ENCODE assay signal across 8 mouse cellular contexts in the genomic region with DNA sequence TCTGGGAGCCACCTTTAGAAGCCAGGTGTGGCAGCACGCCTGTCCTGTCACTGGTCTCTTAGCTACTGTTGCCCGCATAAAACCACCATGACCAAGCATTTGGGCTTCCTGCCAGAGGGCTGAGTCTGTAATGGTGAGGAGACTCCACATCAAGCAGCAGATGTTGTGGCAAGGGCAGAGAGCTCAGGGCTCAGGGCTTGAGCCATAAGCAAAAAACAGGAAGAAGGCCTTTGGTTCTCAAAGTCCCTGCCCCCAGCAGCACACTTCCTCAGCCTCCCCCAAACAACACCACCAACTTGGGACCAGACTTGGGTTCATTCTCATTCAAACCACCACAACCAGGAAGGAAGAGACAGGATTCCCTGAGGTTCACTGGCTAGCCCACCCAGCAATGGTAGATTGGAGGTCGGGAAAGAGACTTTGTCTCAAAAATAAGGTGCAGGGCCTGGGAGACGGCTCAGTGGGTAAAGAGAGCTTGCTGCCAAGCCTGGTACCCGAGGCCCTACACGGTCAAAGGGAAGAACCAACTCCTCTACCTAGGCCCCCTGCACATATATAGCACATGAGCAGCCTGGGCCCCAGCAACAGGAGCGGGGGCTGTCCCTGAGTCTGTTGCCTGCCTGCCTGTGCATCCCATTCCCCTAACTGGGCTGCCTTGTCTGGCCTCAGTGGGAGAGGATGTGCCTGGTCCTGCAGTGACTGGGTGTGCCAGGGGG. TPM values are rescaled to one million over a fixed set of nuclear protein-coding genes. Genes with fewer than 3 reads are reported as not detected.
DNase-seq lines count a peak whose midpoint lies in the region; ATAC-seq and TF ChIP-seq lines count a peak whose summit lies in the region.

No protein-coding gene starts in this region.

- TF ChIP-seq CTCF in layer of hippocampus, adult 2 months (conservative IDR thresholded peaks at IDR 0.05), result no peak
- no peak for TF ChIP-seq CTCF in MEL (IDR thresholded peaks at IDR 0.05 in 2 of 3, conservative IDR thresholded peaks at IDR 0.05 in 1 of 3; ENCODE audit: control insufficient read depth in 1 of 3, insufficient read depth in 1 of 3, low read depth in 2 of 3, low read length in 3 of 3, poor library complexity in 1 of 3, severe bottlenecking in 1 of 3)
- no peak for TF ChIP-seq CTCF in stomach, postnatal 0 days (IDR thresholded peaks at IDR 0.05; ENCODE audit: low read depth)

- no peaks in the 10 kb centered on the region for H3K9me3 ChIP-seq in MEL (replicated peaks; ENCODE audit: insufficient read depth, low read length)
- no peaks in the 10 kb centered on the region for H3K9me3 ChIP-seq in embryonic facial prominence, embryonic 15.5 days (replicated peaks)
- H3K9me3 ChIP-seq in liver, embryonic 13.5 days (replicated peaks), result no peaks in the 10 kb centered on the region
- no peaks in the 10 kb centered on the region for H3K9me3 ChIP-seq in stomach, postnatal 0 days (ENCODE audit: control insufficient read depth, low read length)
- no peaks in the 10 kb centered on the region for H3K9me3 ChIP-seq in intestine, embryonic 16.5 days (ENCODE audit: control insufficient read depth, low read length)

- H3K36me3 ChIP-seq in MEL (ENCODE audit: control insufficient read depth in 1 of 2, insufficient read depth in 2 of 2, low read length in 2 of 2), result no peaks in the 10 kb centered on the region
- 0 out of 2 replicates have a peak, but pooled peaks cover 4% of the 10 kb centered on the region for H3K36me3 ChIP-seq in embryonic facial prominence, embryonic 15.5 days
- H3K36me3 ChIP-seq in liver, embryonic 13.5 days, result no peaks in the 10 kb centered on the region
- no peaks in the 10 kb centered on the region; the same call in 1 of the 2 replicates for H3K36me3 ChIP-seq in stomach, postnatal 0 days (ENCODE audit: control insufficient read depth, insufficient read depth, low read length)
- H3K36me3 ChIP-seq in intestine, embryonic 16.5 days (ENCODE audit: control insufficient read depth, insufficient read depth, low read length), result no peaks in the 10 kb centered on the region; the same call in 1 of the 2 replicates

- no peak for TF ChIP-seq RAD21 in MEL (IDR thresholded peaks at IDR 0.05; ENCODE audit: low read depth, low read length)

- no peak for TF ChIP-seq EP300 in MEL (IDR thresholded peaks at IDR 0.05; ENCODE audit: low read depth in 1 of 2, low read length in 2 of 2)
- no peak for TF ChIP-seq EP300 in stomach, postnatal 0 days (optimal IDR thresholded peaks at IDR 0.05)

- H3K27me3 ChIP-seq in MEL (ENCODE audit: control insufficient read depth in 1 of 2, insufficient read depth in 2 of 2, low read length in 2 of 2), result no peaks in the 10 kb centered on the region
- no peaks in the 10 kb centered on the region for H3K27me3 ChIP-seq in embryonic facial prominence, embryonic 15.5 days
- no peaks in the 10 kb centered on the region for H3K27me3 ChIP-seq in liver, embryonic 13.5 days
- no peaks in the 10 kb centered on the region for H3K27me3 ChIP-seq in stomach, postnatal 0 days (ENCODE audit: control insufficient read depth, insufficient read depth, low read length)
- H3K27me3 ChIP-seq in intestine, embryonic 16.5 days (replicated peaks; ENCODE audit: control insufficient read depth, insufficient read depth, low read length), result no peaks in the 10 kb centered on the region

- peak overlapping the region; percentile 56; the same call in 1 of the 2 replicates for H3K27ac ChIP-seq in layer of hippocampus, adult 2 months
- no peak overlapping the region for H3K27ac ChIP-seq in MEL (ENCODE audit: control insufficient read depth, low read depth, low read length)
- 0 out of 2 replicates have a peak overlapping the region, but pooled peaks have one; percentile 3 for H3K27ac ChIP-seq in embryonic facial prominence, embryonic 15.5 days (replicated peaks)
- peak overlapping the region; percentile 51; the same call in 1 of the 2 replicates for H3K27ac ChIP-seq in liver, embryonic 13.5 days
- no peak overlapping the region for H3K27ac ChIP-seq in stomach, postnatal 0 days (replicated peaks)
- no peak overlapping the region for H3K27ac ChIP-seq in intestine, embryonic 16.5 days (ENCODE audit: low read length)

- WGBS in embryonic facial prominence, embryonic 15.5 days, result 71% methylated on average over 7 of the region's 7 CpGs
- 39% methylated on average over 7 of the region's 7 CpGs for WGBS in liver, embryonic 13.5 days (ENCODE audit: insufficient replicate concordance)
- WGBS in stomach, postnatal 0 days, result 74% methylated on average over 7 of the region's 7 CpGs
- 75% methylated on average over 7 of the region's 7 CpGs for WGBS in intestine, embryonic 16.5 days

- ATAC-seq in embryonic facial prominence, embryonic 15.5 days (ENCODE audit: insufficient number of reproducible peaks, low FRiP score, low TSS enrichment, low read depth), result no peak
- no peak for ATAC-seq in liver, embryonic 13.5 days (ENCODE audit: low read depth)
- ATAC-seq in stomach, postnatal 0 days (ENCODE audit: low FRiP score, low TSS enrichment), result no peak
- no peak for ATAC-seq in intestine, embryonic 16.5 days

- no peak for DNase-seq in layer of hippocampus, adult 2 months (ENCODE audit: low spot score in 2 of 2)
- DNase-seq in layer of hippocampus, postnatal 36 days, result no peak
- peak; percentile 64 for DNase-seq in MEL (ENCODE audit: low read depth, low spot score)
- DNase-seq in liver, embryonic 13.5 days, result no peak
- peak; percentile 22 for DNase-seq in stomach, postnatal 0 days (ENCODE audit: low spot score)
- DNase-seq in urinary bladder, postnatal 36 days (ENCODE audit: low spot score in 2 of 2), result no peak

- H3K79me2 ChIP-seq in MEL (ENCODE audit: control insufficient read depth, insufficient read depth, low read length, poor library complexity), result no peaks in the 10 kb centered on the region

- TF ChIP-seq POLR2A in MEL (IDR thresholded peaks at IDR 0.05; ENCODE audit: control insufficient read depth in 1 of 2, insufficient read depth in 1 of 2, low read depth in 1 of 2, low read length in 2 of 2, poor library complexity in 1 of 2), result no peak

- no peak overlapping the region for H3K9ac ChIP-seq in MEL (ENCODE audit: control insufficient read depth, low read depth, low read length, poor library complexity, severe bottlenecking)
- no peak overlapping the region for H3K9ac ChIP-seq in embryonic facial prominence, embryonic 15.5 days
- H3K9ac ChIP-seq in liver, embryonic 13.5 days, result no peak overlapping the region
- H3K9ac ChIP-seq in stomach, postnatal 0 days (ENCODE audit: low read length), result no peak overlapping the region
- no peak overlapping the region for H3K9ac ChIP-seq in intestine, embryonic 16.5 days (ENCODE audit: low read depth, low read length)

- no peak overlapping the region for H3K4me2 ChIP-seq in embryonic facial prominence, embryonic 15.5 days (replicated peaks)
- no peak overlapping the region for H3K4me2 ChIP-seq in liver, embryonic 13.5 days
- H3K4me2 ChIP-seq in stomach, postnatal 0 days (replicated peaks; ENCODE audit: low read depth), result no peak overlapping the region
- H3K4me2 ChIP-seq in intestine, embryonic 16.5 days (ENCODE audit: low read depth, low read length), result no peak overlapping the region

- no peak overlapping the region for H3K4me3 ChIP-seq in layer of hippocampus, adult 2 months
- H3K4me3 ChIP-seq in MEL (ENCODE audit: control insufficient read depth in 1 of 2, insufficient read depth in 1 of 2, low read depth in 2 of 2, low read length in 2 of 2), result no peak overlapping the region
- H3K4me3 ChIP-seq in embryonic facial prominence, embryonic 15.5 days (replicated peaks), result no peak overlapping the region
- H3K4me3 ChIP-seq in liver, embryonic 13.5 days (replicated peaks), result no peak overlapping the region
- H3K4me3 ChIP-seq in stomach, postnatal 0 days (ENCODE audit: low read depth, low read length), result no peak overlapping the region
- H3K4me3 ChIP-seq in intestine, embryonic 16.5 days (ENCODE audit: low read length), result no peak overlapping the region

- peaks cover 0 to 9% of the 10 kb centered on the region in 2 experiments; a peak in 2 of 4 replicates for H3K4me1 ChIP-seq in MEL (ENCODE audit: control insufficient read depth in 1 of 2, insufficient read depth in 2 of 2, low read length in 2 of 2)
- 0 out of 2 replicates have a peak, but pooled peaks cover 5% of the 10 kb centered on the region for H3K4me1 ChIP-seq in embryonic facial prominence, embryonic 15.5 days
- H3K4me1 ChIP-seq in liver, embryonic 13.5 days (replicated peaks), result peaks cover 18% of the 10 kb centered on the region
- no peaks in the 10 kb centered on the region for H3K4me1 ChIP-seq in stomach, postnatal 0 days (replicated peaks; ENCODE audit: control insufficient read depth, insufficient read depth)
- no peaks in the 10 kb centered on the region for H3K4me1 ChIP-seq in intestine, embryonic 16.5 days (ENCODE audit: control insufficient read depth, insufficient read depth, low read length)

RNA-seq across cellular contexts. Expression of a gene that starts 11.4 kb away (rescaled TPM):
- 100 to 1,000 TPM; 115 to 120 TPM for total RNA-seq in layer of hippocampus, adult 2 months (2021)
- total RNA-seq in layer of hippocampus, postnatal 36 days (2021), result 100 to 1,000 TPM; 121 to 127 TPM
- 0.92 and 1.1 TPM in 2 replicates for total RNA-seq in MEL (2012; rRNA removed)
- polyA plus RNA-seq in MEL (2012; ENCODE audit: insufficient read depth in 1 of 2, insufficient read length in 2 of 2, low read depth in 1 of 2, low replicate concordance in 2 of 2, missing spikeins in 1 of 2), result 1 to 10 TPM in 1 of 2 experiments, not detected in 1; 3.0 TPM
- 35.2 and 37.2 TPM in 2 replicates for polyA plus RNA-seq in embryonic facial prominence, embryonic 15.5 days (2015; fragmentation: Nextera tagmentation; extraction: Ambion mirVana)
- 1.7 and 2.1 TPM in 2 replicates for polyA plus RNA-seq in liver, embryonic 13.5 days (2015; fragmentation: Nextera tagmentation; extraction: Ambion mirVana)
- polyA plus RNA-seq in stomach, postnatal 0 days (2015; fragmentation: Nextera tagmentation; extraction: Ambion mirVana), result 12.5 and 14.4 TPM in 2 replicates
- polyA plus RNA-seq in intestine, embryonic 16.5 days (2015; fragmentation: Nextera tagmentation; extraction: Ambion mirVana), result 12.1 and 12.2 TPM in 2 replicates

RNA-seq across cellular contexts. Expression of a gene that starts 12.3 kb away (rescaled TPM):
- 100 to 1,000 TPM; 103 to 104 TPM for total RNA-seq in layer of hippocampus, adult 2 months (2021)
- 100 to 1,000 TPM; 101 to 105 TPM for total RNA-seq in layer of hippocampus, postnatal 36 days (2021)
- 34.3 and 39.3 TPM in 2 replicates for total RNA-seq in MEL (2012; rRNA removed)
- 10 to 100 TPM in 1 of 2 experiments, not detected in 1; 43.6 TPM for polyA plus RNA-seq in MEL (2012; ENCODE audit: insufficient read depth in 1 of 2, insufficient read length in 2 of 2, low read depth in 1 of 2, low replicate concordance in 2 of 2, missing spikeins in 1 of 2)
- 116 and 121 TPM in 2 replicates for polyA plus RNA-seq in embryonic facial prominence, embryonic 15.5 days (2015; fragmentation: Nextera tagmentation; extraction: Ambion mirVana)
- polyA plus RNA-seq in liver, embryonic 13.5 days (2015; fragmentation: Nextera tagmentation; extraction: Ambion mirVana), result 51.6 and 55.3 TPM in 2 replicates
- 117 and 118 TPM in 2 replicates for polyA plus RNA-seq in stomach, postnatal 0 days (2015; fragmentation: Nextera tagmentation; extraction: Ambion mirVana)
- polyA plus RNA-seq in intestine, embryonic 16.5 days (2015; fragmentation: Nextera tagmentation; extraction: Ambion mirVana), result 114 and 121 TPM in 2 replicates

RNA-seq across cellular contexts. Expression of a gene that starts 35.1 kb away (rescaled TPM):
- 10 to 100 TPM; 10.5 to 10.6 TPM for total RNA-seq in layer of hippocampus, adult 2 months (2021)
- 10 to 100 TPM in 1 of 2 experiments, 1 to 10 TPM in 1; 9.9 to 11.0 TPM for total RNA-seq in layer of hippocampus, postnatal 36 days (2021)
- 14.1 and 15.0 TPM in 2 replicates for total RNA-seq in MEL (2012; rRNA removed)
- 10 to 100 TPM in 1 of 2 experiments, not detected in 1; 28.3 TPM for polyA plus RNA-seq in MEL (2012; ENCODE audit: insufficient read depth in 1 of 2, insufficient read length in 2 of 2, low read depth in 1 of 2, low replicate concordance in 2 of 2, missing spikeins in 1 of 2)
- polyA plus RNA-seq in embryonic facial prominence, embryonic 15.5 days (2015; fragmentation: Nextera tagmentation; extraction: Ambion mirVana), result 18.4 and 20.4 TPM in 2 replicates
- polyA plus RNA-seq in liver, embryonic 13.5 days (2015; fragmentation: Nextera tagmentation; extraction: Ambion mirVana), result 7.9 and 8.0 TPM in 2 replicates
- 7.1 and 7.4 TPM in 2 replicates for polyA plus RNA-seq in stomach, postnatal 0 days (2015; fragmentation: Nextera tagmentation; extraction: Ambion mirVana)
- polyA plus RNA-seq in intestine, embryonic 16.5 days (2015; fragmentation: Nextera tagmentation; extraction: Ambion mirVana), result 13.5 and 14.2 TPM in 2 replicates

Comparison
In these comparisons a context has a peak if more than half of its experiments do, and no peak if none do; other contexts are left out.
1. DNase-seq: peak in MEL (single experiment) and stomach, postnatal 0 days (single experiment); none in layer of hippocampus, adult 2 months (0 of 2), layer of hippocampus, postnatal 36 days (0 of 2), liver, embryonic 13.5 days (single experiment) and urinary bladder, postnatal 36 days (0 of 2).
2. H3K27ac ChIP-seq: peak in layer of hippocampus, adult 2 months (single experiment), embryonic facial prominence, embryonic 15.5 days (single experiment) and liver, embryonic 13.5 days (single experiment); none in MEL (single experiment), stomach, postnatal 0 days (single experiment) and intestine, embryonic 16.5 days (single experiment).